Mouse (Mus musculus): ENCODE measurements at regions not wholly inside any gene's neighbourhood (a gene's known extent, or its start where the extent isn't known, plus 50 kb on each side); places are given as distances from the start of the nearest gene placed in this dataset.

DNA sequence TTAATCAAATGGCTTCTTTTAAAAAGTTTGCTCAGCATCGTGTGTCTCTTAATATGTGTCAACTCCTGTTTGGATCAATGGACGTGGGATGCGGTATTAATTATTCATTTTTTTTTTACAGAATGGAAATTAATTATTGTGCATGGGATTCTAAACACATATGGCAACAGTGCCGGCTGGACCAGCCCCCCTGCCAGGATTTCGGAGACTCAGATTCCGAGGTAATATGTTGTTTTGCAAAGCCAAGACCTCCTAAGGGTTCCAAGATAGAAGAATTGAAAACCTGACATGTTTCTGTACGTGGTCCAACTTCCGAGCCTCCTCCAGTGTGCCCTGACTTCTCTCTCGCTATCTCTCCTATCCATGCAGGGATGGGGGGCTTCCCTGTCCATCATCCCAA is 170.4 kb downstream of the 3110018I06Rik start:
- no peak for DNase-seq (ENCODE audit: low spot score)

DNA sequence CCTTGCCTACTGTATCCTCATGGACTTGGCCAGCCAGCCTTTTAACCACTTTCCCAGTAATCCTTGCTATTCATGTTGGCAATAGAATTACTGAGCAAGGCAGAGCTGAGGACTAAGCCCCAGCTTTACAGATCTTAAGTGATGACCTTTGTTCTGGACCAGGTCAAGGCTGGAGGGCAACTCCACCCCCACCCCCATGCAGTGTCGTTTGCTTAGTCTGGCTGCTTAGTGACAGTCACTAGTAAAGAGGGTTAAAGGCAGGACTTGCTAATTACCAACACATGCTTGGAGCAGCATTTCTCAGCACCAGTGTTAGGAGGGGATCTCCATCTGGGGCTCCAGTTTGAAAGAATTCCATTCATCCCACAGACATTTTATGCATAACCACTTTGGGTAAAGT is 174.2 kb downstream of the 3110018I06Rik start:
- no peak for DNase-seq (ENCODE audit: low spot score)

DNA sequence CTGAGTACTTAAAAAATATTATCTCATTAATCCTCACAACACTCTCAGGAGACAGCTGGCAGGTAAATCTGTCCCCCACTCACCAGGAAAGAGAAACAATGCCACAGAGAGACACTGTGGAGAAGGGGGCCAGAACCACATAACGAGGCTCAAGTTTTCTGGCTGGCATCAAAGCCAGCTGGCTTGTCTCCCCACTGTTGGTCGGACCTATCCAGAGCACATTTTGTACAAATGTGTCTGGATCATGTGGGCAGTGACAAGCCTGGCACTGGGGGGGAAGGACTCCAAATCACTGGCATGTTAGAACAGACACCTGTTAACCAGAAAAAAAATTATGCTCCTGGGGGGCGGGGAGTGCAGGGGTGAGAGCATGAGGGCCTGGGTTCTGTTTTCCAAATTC is 179.4 kb downstream of the 3110018I06Rik start:
- DNase-seq (ENCODE audit: low spot score): no peak

DNA sequence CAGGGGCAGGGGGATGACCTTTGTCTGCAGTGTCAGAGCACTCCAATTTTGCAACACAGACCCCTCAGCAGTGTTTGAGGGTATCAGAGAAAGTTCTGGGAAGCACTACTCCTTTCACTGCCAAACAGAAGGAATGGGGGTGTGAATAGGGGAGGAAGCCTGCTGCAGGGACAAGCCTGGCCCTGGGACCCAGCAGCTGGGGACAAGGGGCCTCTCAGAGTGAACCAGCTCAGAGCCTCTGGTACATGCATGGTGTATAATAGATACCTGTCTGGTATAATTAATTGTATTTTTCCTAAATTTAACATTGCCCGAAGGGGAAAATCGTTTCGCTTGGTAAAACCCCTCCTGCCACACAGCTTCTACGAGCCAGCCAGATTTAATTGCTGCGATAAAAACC is 180.6 kb downstream of the 3110018I06Rik start:
- DNase-seq (ENCODE audit: low spot score): no peak

DNA sequence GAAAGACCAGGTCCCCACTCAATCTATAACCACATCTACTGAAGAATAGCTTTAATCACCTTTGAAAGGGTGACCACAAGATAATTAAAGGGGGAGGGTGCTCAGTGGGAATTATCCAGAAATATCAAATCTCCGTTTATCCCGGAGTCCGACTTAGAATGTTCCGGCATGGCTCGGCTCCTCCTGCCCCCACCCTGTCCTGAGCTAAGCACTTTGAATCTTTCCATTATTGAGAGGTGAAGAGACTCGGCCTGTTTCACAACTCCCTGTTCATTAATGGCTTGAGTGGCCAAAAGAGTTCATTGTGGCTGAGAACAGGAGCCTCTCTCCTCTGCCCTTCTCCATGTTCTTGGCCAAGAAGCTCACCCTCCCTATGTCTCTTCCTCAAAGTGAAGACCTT is 181.0 kb downstream of the 3110018I06Rik start:
- DNase-seq (ENCODE audit: low spot score): no peak

DNA sequence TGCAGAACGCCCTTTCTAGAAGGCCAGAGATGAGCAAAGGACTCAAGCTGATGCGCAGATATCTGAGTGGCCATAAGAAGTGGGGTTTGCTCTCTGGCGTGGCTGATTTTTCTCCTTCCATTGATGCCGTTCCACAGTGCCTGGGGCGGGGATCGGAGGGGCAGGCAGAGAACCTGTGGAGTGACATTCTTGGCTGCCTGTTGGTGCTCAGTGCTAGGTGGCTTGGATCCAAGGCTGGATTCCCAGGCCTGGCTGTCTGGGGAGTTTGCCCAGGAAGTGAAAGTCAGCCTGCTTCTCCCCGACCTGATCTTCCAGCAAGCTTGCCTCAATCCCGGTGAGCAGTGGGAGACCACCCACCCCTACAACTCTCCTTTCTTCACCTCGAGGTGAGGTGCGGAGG is 181.5 kb downstream of the 3110018I06Rik start:
- no peak for DNase-seq (ENCODE audit: low spot score)

DNA sequence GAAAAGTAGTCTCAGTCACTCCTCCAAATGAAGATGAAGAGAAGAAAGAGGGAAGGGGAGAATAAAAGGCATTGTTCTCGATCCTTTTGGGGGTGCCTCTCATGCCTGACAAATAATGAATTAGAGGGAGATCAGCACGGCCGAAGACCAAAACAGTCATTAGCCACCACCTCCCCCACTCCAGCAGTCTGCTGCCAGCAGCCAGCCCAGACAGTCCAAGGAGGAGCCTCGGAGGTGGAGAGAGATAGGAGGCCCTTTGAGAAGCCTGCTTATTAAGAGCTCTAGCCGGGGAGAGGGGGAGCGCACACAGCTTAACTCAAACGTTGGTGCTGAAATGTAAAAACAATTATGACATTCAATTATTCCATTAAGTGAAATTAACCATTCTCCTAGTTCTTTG is 188.6 kb downstream of the 3110018I06Rik start:
- DNase-seq (ENCODE audit: low spot score): no peak

DNA sequence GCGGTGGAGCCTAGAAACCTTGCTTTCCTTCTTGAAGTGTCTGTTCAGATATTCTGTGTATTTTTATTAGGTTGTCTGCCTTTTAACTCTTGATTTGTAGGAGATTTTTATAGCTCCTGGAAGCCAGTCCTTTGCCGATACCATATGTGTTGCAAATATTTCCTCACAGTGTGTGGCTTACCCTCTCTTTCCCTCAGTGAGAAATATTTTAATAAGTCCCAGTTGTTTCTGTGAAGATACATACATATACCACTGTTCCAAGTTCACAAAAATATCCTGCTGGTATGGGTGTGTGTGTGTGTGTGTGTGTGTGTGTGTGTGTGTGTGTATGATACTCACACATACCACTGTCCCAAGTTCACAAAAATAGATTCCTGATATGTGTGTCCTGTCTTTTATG is 199.0 kb downstream of the 3110018I06Rik start:
- DNase-seq (ENCODE audit: low spot score): no peak

DNA sequence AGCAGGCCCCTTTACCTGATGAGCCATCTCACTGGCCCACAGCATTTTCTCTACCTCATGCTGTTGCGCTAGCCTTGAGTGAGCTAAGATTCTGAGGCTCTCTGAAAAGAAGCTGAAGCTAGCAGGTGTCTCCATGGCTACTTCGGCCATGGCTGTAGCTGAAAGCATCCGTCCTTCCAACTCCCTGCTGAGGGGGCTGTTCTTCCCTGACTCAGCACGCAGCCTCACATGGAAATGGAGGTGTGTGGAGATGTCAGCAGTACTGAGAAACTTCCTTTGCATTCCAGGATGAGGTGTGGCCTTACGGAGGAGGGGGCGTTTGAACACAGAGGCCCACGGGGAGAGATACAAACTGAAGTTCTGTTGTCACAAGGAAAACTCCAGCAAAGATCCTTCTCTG is 201.0 kb downstream of the 3110018I06Rik start:
- no peak for DNase-seq (ENCODE audit: low spot score)

DNA sequence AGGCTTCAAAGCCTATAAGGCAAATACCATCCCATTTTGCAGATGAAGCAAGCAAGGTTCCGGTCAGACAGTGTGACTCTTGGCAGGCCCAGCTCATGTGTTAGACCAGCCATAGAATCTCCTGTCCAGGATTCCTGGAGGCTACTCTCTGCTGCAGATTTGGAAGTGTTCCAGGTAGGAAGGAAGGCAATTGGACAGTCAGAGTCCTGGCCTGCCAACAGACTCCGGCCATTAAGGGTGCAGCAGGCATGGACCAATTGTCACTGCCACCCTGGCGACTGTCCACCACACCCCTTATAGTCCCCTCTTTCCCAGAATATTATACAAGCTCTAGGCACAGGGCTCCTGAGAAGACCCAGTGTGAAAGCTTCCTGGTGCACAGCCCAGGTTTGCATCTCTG is 201.6 kb downstream of the 3110018I06Rik start:
- DNase-seq (ENCODE audit: low spot score): no peak

DNA sequence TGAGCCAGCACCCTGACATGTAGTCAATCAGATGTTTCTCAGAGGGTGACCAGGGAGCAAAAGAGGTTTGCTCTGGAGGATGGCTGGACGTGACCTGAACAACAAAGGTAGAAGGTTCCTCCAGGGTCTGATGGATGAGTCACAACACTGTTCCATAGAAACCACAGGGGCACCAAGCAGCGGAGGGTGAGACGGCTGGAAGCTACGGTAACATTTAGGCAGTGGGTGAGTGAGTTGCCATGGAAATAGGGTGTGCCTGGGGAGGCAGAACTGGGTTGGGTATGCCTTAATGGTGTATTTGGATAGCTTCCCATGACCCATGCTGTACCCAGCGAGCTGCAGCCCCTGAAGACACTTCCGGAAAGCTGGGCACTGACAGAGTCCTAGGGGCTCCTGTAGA is 205.3 kb downstream of the 3110018I06Rik start:
- DNase-seq (ENCODE audit: low spot score): no peak

DNA sequence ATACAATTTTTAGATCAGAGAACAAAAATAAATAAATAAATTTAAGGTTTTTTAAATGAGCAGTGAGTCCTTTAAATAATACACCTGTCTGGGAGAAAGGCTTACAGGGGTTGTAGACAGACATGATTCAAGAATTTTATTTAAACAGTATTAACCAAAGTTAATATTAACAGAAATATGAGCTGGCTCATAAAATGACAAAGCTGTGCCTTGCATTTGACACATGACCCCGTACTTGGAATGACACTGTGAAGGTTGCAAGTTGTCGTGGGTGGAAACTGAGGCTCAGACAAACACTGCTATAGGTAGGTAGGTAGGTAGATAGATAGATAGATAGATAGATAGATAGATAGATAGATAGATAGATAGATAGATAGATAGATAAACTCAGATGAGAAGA is 206.6 kb downstream of the 3110018I06Rik start:
- no peak for DNase-seq (ENCODE audit: low spot score)

DNA sequence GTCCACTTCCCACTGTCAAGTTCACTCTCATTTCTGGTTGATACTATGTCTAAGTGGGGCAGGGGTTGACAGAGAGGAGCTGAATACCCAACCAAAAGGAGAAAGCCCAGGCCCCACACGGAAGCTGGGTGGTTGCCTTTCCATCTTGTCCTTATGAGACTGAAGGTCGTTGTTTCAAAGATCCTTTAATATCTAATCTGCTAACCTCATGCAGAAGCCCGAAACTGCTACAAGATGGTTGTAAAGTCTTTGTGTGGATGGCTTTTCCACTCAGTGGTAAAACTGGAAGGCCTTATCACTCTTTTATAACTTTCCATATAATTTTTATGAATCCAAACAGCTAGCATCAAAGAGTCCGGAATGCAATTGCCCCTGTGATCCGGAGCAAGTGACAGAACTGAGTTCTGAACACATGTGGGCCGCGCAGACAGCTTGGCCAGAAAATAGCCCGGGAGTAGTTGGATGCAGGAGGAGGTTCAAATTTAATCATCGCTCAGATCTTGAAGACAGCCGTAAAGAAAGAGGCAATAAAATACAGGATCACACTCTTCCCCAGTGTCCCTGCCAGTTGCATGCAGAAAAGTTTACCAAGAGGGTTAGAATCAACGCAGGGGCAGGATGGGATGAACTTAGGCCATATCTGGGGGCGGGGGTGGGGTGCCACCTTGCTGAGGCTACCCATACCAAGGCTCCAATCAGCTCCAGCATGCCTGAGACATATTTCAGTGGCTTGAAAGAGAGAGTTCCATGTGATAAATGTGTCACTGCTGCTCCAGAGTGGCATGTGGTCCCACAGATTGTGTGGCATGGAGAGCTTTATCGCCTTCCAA is 207.2 kb downstream of the 3110018I06Rik start:
- no peak for DNase-seq (ENCODE audit: low spot score)

DNA sequence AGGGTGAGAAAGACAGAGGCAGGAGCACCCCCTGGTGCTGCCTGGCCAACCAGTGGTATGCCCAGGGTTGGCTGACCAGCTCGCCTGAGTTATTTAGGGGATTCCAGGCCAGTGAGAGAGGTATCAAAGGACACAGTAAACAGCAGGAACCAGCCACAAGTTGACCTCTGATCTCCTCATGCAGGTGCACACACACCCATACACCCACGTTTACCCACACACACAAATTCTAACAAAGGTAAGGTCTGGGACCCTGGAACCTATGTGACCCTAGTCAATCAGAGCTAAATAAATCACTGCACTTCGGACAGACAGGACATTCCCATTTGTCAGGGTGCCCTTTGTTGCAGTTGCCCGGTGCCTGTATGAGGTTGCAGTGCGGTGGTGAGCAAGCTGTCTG is 211.9 kb downstream of the 3110018I06Rik start:
- no peak for DNase-seq (ENCODE audit: low spot score)

DNA sequence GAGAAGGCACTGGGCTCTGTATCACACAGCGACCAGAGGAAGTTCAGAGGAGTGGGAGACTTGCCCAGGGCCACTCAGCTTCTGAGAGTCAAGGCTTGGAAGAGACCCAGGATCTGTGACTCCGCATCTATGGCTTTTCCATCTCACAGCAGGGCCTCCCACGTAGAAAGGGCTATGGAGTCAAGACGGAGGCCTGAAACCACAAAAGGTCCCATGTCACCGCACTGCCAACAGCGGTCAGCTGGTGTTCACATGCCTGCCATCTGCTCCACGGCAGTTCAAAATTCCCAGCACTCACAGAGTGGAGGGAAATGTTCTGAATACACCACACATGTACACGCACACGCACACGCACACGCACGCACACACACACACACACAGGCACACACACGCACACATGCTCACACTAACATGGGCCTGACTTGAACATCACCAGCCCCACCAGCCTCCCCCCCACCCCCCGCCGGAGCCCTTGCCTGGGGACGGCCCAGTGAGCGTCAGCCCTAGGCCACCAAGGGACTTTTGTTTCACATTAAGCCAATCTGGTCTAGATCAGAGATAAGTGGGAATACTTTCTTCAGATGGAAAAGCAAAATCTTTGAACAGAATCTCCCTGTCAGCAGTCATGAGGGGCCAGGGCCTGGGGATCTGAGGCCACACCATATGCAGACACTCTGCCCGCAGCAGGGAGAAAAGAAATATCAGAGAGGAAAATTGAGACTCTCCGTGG is 212.6 kb downstream of the 3110018I06Rik start:
- no peak for DNase-seq (ENCODE audit: low spot score)

DNA sequence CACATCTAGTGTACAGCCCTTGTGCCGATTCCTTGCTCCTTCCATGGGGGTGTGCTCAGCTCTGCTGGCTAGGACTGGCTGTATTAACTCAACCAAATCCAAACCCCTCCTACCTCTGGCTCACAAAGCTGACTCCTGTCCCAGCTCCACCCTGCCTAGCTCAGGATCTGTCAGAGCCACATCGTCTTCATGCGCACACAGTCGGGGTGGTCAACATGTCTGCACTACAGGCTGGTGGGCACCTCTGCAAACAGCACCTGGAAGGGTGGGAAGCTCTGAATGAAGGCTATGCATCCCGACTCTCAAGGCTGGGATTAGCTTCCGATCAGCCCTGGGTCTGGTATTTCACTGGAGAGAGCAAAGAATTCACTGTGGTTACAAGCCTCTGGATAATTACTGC is 220.4 kb downstream of the 3110018I06Rik start:
- DNase-seq (ENCODE audit: low spot score): no peak

DNA sequence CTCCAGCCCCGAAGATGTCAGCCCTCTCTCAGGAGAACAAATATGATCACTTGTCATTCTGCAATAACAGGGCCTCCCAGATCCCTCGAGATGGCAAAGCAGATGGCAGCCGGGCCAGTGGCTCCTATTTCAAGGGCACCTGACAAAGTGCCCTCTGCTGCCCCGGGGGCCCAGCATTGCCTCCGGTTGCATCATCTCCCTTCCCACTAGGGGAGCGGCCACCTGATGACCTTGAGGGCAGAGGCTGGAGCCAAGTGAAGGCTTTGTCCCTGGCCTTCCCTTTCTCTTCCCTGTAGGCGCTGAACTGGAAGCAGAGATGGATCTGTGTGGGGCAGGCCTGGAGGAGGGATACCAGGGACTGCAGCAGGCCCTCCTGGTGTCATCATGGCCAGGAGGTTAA is 222.6 kb downstream of the 3110018I06Rik start:
- no peak for DNase-seq (ENCODE audit: low spot score)

DNA sequence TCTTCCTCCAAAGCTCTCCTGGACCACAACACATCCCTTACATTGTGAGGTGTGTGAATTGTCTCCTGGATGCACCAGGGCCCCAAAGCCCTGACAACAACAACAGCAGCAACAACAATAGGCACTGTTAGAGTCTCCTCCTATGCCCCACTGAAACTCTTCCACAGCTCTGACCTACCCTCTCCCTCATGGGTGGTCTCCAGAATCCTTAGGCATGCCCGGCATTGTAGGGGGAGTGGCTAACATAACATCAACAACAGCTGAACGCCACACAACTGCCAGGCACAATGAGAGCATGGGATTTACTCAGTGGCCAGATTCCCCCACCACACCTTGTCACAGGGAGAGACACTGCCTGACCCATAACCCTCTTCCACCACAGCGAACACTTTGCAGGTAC is 223.2 kb downstream of the 3110018I06Rik start:
- DNase-seq (ENCODE audit: low spot score): no peak

DNA sequence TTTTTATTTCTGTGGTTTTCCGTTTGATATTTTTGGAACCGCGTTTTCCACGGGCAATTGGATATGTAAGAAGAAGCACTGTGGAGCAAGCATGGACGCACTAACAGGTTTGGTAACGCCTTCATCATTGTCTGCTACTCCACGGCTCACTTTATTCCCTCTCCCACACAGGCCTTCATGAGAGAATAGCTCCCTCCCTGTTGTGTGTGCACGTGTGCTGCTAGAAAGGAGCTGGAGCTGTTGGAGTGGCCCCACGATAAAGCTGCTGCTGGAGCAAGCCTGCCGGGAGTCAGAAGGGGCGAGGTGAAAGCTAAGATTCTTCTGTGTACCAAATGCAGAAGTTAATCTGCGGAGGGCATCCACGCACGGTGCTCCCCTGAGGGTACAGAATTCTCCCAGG is 224.8 kb downstream of the 3110018I06Rik start:
- no peak for DNase-seq (ENCODE audit: low spot score)

DNA sequence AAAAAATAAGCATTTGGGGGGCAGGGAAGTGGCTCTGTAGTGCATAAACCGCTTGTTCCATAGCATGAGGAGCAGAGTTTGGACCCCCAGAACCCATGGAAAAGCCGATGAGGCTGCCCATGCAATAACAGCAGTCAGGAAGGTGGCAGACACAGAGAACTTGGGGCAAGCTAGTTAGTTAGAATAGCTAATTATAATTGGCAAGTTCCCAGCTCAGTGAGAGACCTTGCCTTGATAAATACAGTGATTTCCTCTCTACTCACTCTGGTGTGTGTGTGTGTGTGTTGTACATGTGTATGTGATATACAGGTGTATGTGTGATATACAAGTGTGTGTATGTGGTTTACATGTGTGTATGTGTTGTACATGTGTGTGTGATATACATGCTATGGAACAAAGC is 226.4 kb downstream of the 3110018I06Rik start:
- no peak for DNase-seq (ENCODE audit: low spot score)

DNA sequence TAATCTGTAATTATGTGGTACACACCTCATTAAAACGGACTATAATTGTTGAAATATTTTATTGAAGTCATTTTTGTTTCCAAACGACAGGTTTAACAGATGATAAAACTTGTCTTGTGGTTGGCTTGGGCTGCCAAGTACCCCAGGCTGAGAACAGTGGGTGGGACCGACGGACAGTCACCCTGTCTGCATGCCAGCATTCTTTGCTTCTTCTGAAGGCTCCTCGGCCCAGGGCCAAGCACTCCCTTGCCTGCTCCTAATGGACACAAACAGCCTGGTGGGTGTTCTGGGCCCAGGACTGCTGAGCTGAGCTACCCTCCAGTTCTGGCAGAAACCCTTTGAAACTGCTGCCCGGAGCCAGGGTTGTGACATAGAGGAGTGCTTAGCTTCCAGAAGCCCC is 227.4 kb downstream of the 3110018I06Rik start:
- peak; percentile 29 for DNase-seq (ENCODE audit: low spot score)

DNA sequence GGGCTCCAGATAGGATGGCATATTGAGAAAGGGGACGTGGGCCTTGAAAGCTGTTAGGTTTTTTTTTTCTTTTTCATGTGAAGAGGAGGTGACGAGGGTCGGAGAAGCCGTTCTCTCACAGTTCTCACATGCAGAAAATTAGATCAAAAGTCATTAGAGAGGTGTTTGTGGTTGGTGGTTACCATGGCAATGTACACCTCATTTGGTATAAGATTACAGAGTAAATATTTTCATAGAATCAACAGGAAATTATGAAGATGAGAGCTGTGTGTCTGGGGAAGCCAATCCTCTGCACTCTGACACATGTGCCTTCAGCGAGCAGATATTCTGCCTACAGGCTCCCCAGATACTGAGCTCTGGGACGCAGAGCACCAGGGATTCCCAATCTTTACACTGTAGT is 232.5 kb downstream of the 3110018I06Rik start:
- no peak for DNase-seq (ENCODE audit: low spot score)

DNA sequence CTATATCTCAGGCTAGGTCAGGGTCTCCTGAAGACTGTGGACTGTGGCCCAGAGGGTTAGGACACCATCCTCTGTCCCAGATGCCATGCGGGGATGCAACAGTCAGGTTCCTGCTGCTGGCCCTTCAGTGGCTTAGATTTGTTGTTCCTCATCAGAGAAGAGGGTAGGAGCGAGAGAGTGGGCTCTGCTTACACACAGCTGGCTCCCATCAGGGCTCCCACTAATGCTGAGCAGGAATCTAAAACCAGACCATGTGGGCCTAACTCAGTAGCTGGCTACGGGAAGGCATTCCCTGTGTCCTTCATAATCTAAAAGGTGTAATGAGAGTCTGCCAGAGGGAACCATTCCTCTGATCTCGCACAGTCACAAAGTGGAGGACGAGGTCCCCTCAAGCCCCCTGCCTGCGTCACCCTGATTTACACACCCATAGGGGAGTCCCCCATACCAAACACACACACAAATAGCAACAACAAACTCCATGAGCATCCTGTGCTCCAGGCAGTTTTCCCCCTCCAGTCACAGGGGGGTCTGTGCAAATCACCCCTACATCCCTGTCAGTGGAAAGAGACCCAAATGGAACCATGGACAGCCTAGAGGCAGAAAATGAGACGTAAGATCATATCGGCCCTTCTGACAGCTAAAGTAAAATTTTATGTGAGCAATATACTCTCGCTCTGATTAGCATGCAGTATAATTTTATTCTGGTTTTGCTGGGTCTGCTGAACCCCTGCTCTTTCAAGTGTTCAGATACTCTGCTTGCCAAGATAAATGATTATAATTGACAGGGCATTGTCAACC is 234.8 kb downstream of the 3110018I06Rik start:
- no peak for DNase-seq (ENCODE audit: low spot score)

Data from testis, postnatal 14 days (tissue).